Mouse (Mus musculus) NIH3T3 (cell line): ENCODE measurements around the gene Rps12.

ENCODE experiments used
- DNase-seq: peaks from one replicate; pipeline ENCODE4 v3.0.0-alpha.2; 2012; ENCODE audit warnings: low read depth

Gene Rps12

DNA sequence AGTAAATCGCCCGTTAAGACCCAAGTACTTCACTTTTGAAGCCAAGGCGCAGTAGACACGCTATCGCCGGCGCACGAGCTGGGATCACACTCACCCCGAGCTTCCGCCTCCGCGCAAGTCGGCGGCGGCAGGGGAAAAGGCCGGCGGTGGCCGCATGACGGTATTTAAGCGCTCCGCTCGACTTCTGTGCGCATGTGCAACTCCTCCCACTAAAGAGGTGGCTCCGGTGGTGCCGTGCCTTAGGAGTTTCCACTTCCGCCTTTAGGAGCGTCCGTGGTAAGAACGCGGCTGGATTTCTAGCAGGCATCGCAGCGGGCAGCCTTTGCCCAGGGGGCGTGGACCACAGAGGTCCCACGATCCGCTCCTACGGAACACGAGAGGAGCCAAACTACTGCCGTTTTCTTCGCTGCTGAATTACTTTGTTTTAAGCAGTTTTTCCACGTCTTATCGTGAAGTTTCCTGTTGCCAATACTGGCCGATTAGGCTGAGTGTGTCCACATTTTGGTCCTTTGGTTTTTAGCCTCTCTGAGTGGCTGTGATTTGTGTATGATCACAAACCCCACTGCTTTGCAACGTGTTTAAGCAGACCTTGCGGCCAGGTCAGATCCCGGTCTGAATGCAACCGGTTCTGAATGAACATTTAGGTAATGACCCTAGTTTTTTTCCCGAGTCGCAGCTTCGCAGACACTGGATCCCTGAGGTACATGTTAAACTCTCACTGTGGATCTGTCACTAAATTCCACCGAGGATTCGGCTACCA, at the start of gene Rps12:
TSS of gene Rps12 (minus strand) at position 214 of the 760 bp plus-strand sequence.
- DNase-seq: peak; percentile 100

DNA sequence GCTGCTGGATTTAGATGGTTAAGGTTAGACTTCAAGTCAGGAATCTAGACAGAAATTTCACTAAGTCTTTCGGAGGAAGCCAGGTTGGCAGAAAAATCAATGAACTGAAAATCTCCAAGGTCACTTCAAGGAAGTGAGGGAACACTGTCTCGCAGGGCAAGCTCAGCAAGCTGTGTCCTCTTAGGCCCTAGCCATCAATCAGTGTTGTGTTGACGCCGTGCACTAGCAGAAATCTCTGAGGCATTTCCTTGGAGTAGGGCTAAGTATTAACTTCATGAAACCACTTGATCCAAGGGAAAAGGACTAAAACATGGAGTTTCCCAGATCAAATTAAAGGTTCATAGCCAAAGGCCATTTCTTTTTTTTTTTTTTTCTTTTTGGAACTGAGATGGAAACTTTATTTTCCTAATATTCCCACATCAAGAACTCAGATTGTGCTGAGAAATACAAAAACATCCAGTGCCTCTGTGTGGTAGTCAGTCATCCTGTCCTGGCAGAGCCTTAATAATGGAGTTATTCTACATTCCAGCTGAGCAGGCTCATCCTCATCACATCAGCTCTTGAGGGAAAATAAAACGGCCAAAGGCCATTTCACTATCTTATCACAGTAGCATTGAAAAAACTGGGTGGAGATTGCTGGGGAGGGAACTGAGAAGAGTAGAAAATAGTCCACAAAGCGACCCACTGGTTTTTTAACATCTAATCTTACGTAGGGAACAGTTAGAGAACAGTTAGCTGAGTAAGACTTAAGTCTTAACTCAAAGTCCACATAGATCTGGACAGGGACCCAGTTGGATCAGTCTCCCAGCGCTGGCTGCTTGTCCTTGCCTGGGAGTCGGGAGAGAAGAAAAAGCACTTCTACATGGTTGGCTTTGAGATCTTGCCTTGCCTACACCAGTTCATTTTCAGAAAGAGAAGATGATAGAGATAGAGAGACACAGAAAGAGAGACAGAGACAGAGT, 49.2 kb upstream of the Rps12 start:
- DNase-seq: no peak

DNA sequence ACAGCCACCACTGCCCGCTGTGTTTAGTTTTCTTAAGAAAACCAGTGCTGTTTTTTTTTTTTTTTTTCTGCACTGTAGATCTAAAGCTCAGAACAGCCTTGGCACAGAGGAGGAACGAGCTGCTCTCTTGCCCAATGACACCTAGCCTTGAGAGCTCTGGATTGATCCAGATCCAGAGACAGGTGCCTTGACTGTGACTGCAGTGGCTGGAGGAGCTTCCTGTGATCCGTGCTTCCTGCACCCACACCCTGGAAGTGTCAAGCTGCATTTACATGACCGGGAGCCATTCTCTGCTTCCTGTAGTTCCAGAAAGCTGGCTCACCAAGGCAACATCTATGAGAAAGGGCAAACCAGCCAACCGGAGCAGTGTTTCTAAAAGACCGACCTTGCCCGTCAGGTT, 39.4 kb upstream of the Rps12 start:
- no peak for DNase-seq

DNA sequence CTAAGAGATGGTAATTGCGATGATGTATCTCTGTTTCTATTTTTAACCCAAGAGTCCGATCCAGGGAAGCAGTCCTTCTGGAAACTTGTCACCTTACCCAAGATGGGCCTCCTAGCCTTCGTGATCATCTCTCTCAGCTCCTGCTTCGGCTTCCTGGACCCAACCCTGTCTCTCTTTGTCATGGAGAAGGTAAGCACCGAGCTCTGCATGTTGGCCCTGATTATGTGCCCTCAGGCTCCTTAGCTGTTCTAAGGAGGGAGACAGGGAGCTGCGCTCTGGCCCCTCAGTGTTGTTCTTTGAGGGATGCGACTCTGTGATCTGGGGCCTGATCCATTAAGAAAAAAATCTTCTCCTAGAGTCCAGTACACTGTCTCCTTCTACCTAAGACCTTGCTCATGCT, 29.2 kb upstream of the Rps12 start:
- no peak for DNase-seq

DNA sequence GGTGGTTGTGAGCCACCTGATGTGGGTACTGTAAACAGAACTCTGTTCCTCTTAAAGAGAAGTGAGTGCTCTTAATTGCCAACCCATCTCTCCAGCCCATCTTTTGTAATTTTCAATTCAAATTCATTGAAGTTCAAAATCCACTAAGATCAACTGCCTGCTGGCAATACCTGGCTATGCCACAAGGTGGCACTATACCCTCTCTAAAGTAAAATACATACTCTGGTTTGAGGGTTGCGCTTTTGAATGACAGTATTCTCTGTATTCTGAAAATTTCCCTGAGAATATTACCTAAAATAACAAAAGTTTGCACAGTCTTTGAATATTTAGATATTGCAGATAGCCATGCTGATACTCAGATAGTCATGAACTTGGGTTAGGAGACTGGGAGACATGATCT, 28.1 kb upstream of the Rps12 start:
- peak; percentile 90 for DNase-seq

GRCm38 (mm10) chr10:23812852-23813766, 26.0 kb upstream of the Rps12 start:
- DNase-seq: no peak

DNA sequence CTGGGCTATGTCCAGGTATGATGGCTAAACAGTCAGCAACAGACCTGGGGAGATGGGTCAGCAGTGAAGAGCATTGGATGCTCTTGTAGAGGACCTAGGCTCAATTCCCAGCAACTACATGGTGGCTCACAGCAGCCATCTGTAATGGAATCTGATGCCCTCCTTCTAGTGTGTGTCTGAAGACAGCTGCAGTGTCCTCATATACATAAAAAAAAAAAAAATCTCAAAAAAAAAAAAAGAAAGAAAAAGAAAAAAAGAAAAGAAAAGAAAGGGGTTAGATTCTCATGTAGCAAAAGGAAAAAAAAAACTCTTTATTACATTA, 25.3 kb upstream of the Rps12 start:
- DNase-seq: no peak

DNA sequence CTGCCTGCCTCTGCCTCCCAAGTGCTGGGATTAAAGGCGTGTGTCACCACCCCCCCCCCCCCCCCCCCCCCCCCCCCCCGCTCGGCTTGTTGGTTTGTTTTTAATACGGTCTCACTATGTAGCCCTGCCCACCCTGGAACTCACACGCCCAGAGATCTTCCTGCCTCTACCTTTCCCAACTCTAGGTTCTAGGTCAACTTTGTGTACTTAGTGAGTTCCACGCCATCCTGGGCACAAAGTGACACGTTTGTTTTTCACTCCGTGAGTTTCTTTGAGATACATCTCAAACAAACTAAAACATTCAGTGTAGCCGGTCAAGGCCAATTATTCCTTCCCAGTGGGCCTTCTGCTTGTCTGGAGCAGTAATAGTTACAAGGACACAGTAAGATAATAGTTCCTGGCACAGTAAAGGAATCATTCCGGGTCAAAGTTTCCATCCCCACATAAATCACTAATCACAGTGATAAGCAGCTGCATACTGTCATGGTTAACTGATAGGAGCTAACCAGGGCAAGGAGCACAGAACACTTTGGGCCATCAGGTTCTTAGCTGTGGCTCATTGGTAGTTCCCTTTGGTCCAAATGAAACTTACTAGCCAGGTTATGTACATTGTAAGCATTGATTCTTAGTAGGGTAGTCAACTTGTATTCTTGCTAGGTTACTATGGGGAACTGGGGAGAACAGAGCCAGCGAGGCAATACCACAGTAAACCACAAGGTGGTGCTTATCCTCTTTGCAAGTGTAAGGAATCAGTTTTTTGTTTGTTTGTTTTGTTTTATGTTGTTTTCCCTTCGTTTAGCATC, 24.8 kb upstream of the Rps12 start:
- peak; percentile 87 for DNase-seq

DNA sequence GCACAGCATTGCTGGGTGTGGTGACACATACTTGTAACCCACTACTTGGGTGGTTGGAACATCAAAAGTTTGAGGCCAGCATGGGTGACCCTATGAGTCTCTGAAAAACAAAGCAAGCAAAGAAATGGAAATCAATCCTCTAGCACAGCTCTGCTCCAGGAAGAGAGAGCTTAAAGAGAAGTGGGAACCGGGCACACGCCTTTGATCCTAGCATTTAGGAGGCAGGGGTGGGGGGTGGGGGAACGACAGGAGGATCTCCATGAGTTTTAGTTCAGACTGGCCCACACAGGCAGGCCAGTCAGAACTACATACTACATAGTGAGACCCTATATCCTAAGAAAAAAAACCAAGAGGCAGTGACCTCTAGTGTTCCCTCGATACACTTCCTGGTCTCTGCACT, 19.1 kb upstream of the Rps12 start:
- DNase-seq: no peak

- no peak for DNase-seq
Observed at GRCm38 (mm10) chr10:23804665-23805064, 17.6 kb upstream of the Rps12 start.

- no peak for DNase-seq
Observed at GRCm38 (mm10) chr10:23802911-23803310, 15.8 kb upstream of the Rps12 start.

- no peak for DNase-seq
Observed at GRCm38 (mm10) chr10:23799933-23800332, 12.9 kb upstream of the Rps12 start.

DNA sequence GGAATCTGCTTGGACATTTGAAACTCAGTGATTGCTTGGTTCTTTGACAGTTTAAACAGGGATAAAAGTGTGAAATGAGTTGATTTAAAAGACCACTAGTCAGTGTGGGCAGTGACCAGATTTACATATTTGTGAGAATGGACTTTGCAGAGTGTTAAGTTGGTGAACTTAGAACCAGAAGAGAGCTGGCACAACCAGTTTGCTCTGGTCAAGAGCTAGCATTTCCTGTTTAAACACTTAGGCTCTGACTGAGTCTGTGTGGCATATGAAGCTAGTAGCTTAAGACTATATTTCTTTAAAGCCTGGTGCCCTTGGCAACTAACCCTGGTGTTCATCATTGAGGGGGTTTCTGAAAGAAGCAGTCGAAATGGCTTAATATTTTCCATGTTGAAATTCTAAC, 11.1 kb upstream of the Rps12 start:
- peak; percentile 20 for DNase-seq

DNA sequence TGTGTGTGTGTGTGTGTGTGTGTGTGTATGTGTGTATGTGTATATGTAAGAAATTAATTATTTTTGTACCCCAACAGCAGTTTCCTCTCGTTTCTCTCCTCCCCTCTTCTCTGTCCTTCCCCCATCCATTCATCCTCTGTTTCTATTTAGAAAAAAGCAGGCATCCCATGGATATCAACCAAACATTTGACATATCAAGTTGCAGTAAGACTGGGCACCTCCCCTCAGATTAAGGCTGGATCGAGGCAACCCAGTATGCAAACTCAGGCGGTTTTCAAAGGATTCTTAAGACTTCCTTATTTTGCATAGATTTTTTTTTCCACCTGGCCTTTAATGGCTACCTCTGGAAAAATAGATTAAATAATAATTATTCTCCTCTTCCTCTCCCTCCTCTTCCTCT, 10.5 kb upstream of the Rps12 start:
- peak; percentile 60 for DNase-seq

DNA sequence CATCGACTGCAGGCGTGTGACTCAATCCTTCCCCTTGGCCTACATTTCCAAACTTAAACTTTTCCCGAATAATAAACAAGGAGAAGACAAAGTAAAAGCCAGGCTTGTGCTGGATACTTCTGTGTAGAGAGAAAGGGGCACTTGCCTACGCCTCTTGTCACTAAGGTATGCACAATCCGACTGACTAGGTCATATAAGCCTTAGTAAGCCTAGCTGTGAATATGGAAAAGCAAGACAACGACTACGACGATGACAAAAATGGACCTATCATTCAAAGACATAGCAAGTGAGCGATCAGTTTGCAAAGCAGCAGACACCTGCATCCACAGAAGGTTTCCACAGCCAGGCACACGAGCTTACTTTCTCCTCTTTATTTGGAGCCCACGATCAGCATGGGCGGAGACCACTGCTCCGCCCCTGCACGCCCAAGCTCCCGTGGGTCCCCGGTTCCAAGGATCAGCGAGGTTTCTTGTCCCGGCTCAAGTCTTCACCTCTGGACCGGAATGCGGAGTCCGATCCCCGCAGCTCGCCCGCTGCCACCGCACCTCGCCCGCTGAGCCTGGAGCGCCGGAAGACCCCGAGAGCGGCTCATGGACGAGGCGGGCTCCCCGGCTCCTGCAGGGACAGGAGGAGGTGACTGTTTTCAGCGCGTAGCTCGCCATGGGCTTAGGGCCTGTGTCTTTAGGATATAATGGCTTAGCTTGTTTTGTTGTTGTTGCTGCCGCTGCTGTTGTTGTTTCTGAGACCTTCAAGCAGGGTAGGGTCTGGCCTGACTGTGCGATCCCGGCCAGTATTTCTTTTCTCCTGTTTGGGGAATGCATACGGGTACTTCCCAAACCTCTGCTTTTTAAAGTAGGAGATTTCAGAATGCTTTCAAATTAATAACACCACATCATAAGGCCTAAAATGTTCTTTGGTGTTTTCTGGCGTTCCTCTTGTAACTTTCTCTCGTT, 9.8 kb upstream of the Rps12 start, which contains the start of gene Slc18b1:
TSS of gene Slc18b1 (plus strand) at position 436 of the 953 bp plus-strand sequence.
- DNase-seq: peak; percentile 61

GRCm38 (mm10) chr10:23795871-23796520, 8.9 kb upstream of the Rps12 start:
- peak; percentile 57 for DNase-seq

- DNase-seq: peak; percentile 32
Observed at GRCm38 (mm10) chr10:23788056-23788600, 1.1 kb upstream of the Rps12 start.

- DNase-seq: peak; percentile 29
Observed at GRCm38 (mm10) chr10:23786631-23787038, 440 bp downstream of the Rps12 start.

DNA sequence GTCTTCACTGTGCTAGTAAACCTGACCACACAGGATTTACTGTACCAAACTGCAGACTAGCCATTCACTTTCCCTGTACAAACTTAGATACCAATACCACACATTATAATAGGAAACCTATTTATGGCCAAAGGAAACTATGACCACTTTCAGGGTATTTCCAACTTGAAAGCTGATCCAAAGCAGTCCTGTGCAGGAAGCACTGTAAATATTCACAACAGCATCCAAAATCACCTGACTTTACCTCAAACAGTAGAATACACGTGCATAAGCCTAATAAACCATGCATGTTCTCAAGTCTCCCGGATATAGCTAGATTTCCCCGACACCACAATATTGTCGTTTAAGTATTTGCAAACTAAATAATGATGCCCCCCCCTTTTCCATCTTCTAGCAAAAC, 1.0 kb downstream of the Rps12 start:
- no peak for DNase-seq
